Mouse (Mus musculus) pancreas, adult 10 weeks (tissue): ENCODE results near the gene Gvin1. TPM values are rescaled to one million over a fixed set of nuclear protein-coding genes. Genes with fewer than 3 reads are reported as not detected.

Experiments
- polyA plus RNA-seq: library from polyadenylated mRNA; stranded (reverse); fragments of 350-450 nt; fragmentation: Illumina TruSeq; extraction: RNeasy Lipid Tissue Mini Kit (QIAGEN cat#74804); gene quantifications from one replicate; pipeline ENCODE4 v1.2.3, GENCODE M21; 2015; ENCODE audit warnings: low read depth, low replicate concordance; ENCODE audit not compliant: insufficient read depth

The Gvin1 gene
- polyA plus RNA-seq, result 2.9 TPM

GRCm38 (mm10) chr7:106215177-106215576 is at the start of gene Gvin1:
TSS of gene Gvin1 (minus strand) at chr7:106215326.

